Mouse (Mus musculus): ENCODE measurements around the gene Gpc3. TPM values are rescaled to one million over a fixed set of nuclear protein-coding genes. Genes with fewer than 3 reads are reported as not detected.

Gpc3 gene
- polyA plus RNA-seq (2012; ENCODE audit: insufficient read depth, insufficient read length, missing spikeins) = 0.36 TPM in 1 of 2 replicates, not detected in the other

DNA sequence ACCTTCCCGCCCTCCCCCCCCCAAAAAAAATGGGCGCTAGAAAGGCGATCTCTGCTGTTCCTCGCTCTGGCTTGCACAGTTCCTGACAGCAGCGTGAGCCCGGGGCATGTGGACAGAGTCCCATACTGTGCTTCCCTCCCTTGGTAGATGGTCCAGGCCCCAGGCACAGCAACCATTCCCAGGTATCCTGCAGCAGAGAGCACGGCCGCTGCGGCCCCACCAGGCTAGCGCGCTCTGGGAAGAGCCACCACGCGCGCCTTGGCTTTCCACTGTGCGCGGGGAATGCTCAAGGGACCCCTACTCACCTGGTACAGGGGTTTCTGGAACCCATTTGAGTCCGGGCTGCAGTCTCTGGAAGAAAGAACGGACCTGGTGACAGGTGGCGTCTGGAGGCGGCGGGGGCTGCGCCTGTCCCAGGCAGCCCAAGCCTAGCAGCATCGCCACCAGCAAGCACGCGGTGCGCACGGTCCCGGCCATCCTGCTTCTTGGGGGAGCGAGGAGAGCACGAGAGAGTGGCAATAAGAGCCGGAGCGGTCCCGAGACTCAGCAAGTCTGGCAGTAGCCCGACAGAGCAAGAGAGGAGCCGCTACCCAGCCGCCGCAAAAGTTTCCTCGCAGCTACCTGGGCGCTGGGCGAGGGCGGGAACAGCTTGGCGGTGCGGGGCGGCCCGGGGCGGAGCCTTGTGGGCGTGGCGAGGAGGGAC is at the start of gene Gpc3:
Gpc3 (minus strand) TSS at position 623 of the 703 bp plus-strand sequence.
- no peak within 1 kb of the TSS for H3K4me3 ChIP-seq (ENCODE audit: insufficient read depth, low read length)
- H3K27ac ChIP-seq (ENCODE audit: insufficient read depth, low read depth, low read length) = no peak within 1 kb of the TSS
- H3K4me1 ChIP-seq (ENCODE audit: control insufficient read depth, insufficient read depth, low read length) = no peaks in the 10 kb centered on the region
- no peak for TF ChIP-seq POLR2A (IDR thresholded peaks at IDR 0.05; ENCODE audit: borderline replicate concordance, low read depth, low read length)
- TF ChIP-seq CTCF (IDR thresholded peaks at IDR 0.05; ENCODE audit: low read depth, low read length) = no peak

- no peak overlapping the region for H3K4me3 ChIP-seq (ENCODE audit: insufficient read depth, low read length)
- H3K27ac ChIP-seq (ENCODE audit: insufficient read depth, low read depth, low read length) = no peak overlapping the region
- H3K4me1 ChIP-seq (ENCODE audit: control insufficient read depth, insufficient read depth, low read length) = no peaks in the 10 kb centered on the region
- TF ChIP-seq POLR2A (IDR thresholded peaks at IDR 0.05; ENCODE audit: borderline replicate concordance, low read depth, low read length) (no peak), CTCF (IDR thresholded peaks at IDR 0.05; ENCODE audit: low read depth, low read length) (no peak)
Observed at GRCm38 (mm10) chrX:52651975-52652374, 38.2 kb upstream of the Gpc3 start.

GRCm38 (mm10) chrX:52651472-52651948 is 37.8 kb upstream of the Gpc3 start:
- no peaks in the 10 kb centered on the region for H3K4me1 ChIP-seq (ENCODE audit: control insufficient read depth, insufficient read depth, low read length)
- H3K4me3 ChIP-seq (ENCODE audit: insufficient read depth, low read length) = no peak overlapping the region
- TF ChIP-seq POLR2A (IDR thresholded peaks at IDR 0.05; ENCODE audit: borderline replicate concordance, low read depth, low read length) (no peak), CTCF (IDR thresholded peaks at IDR 0.05; ENCODE audit: low read depth, low read length) (no peak)
- H3K27ac ChIP-seq (ENCODE audit: insufficient read depth, low read depth, low read length) = no peak overlapping the region

- Histone ChIP-seq H3K4me1 (ENCODE audit: control insufficient read depth, insufficient read depth, low read length) (no peaks in the 10 kb centered on the region), H3K4me3 (ENCODE audit: insufficient read depth, low read length) (no peak overlapping the region), H3K27ac (ENCODE audit: insufficient read depth, low read depth, low read length) (no peak overlapping the region)
- no peak for TF ChIP-seq CTCF (IDR thresholded peaks at IDR 0.05; ENCODE audit: low read depth, low read length)
- no peak for TF ChIP-seq POLR2A (IDR thresholded peaks at IDR 0.05; ENCODE audit: borderline replicate concordance, low read depth, low read length)
Observed at GRCm38 (mm10) chrX:52648910-52649785, 35.4 kb upstream of the Gpc3 start.

- Histone ChIP-seq H3K27ac (ENCODE audit: insufficient read depth, low read depth, low read length) (no peak overlapping the region), H3K4me1 (ENCODE audit: control insufficient read depth, insufficient read depth, low read length) (no peaks in the 10 kb centered on the region), H3K4me3 (ENCODE audit: insufficient read depth, low read length) (no peak overlapping the region)
- TF ChIP-seq POLR2A (IDR thresholded peaks at IDR 0.05; ENCODE audit: borderline replicate concordance, low read depth, low read length) (no peak), CTCF (IDR thresholded peaks at IDR 0.05; ENCODE audit: low read depth, low read length) (no peak)
Observed at GRCm38 (mm10) chrX:52644393-52644792, 30.6 kb upstream of the Gpc3 start.

DNA sequence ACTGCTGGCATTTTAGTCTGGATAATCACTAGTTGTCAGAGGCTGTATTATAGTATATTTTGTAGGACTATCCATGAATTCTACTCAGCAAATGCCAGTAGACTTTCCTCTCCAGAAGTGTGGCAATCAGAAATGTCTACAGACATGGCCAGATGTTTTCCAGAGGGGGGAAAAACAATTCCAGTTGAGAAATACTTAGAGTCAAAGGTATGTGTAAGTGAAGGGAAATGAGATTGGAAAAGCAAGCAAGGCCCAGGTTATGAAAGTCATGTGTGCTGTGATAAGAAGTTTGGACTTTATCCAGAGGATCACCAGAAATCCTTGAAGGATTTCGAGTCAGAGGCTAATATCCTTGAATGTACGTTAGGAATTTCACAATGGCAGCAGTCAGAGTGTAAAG is 29.6 kb upstream of the Gpc3 start:
- Histone ChIP-seq H3K27ac (ENCODE audit: insufficient read depth, low read depth, low read length) (no peak overlapping the region), H3K4me1 (ENCODE audit: control insufficient read depth, insufficient read depth, low read length) (no peaks in the 10 kb centered on the region), H3K4me3 (ENCODE audit: insufficient read depth, low read length) (no peak overlapping the region)
- no peak for TF ChIP-seq CTCF (IDR thresholded peaks at IDR 0.05; ENCODE audit: low read depth, low read length)
- no peak for TF ChIP-seq POLR2A (IDR thresholded peaks at IDR 0.05; ENCODE audit: borderline replicate concordance, low read depth, low read length)

- no peak overlapping the region for H3K4me3 ChIP-seq (ENCODE audit: insufficient read depth, low read length)
- no peaks in the 10 kb centered on the region for H3K4me1 ChIP-seq (ENCODE audit: control insufficient read depth, insufficient read depth, low read length)
- TF ChIP-seq CTCF (IDR thresholded peaks at IDR 0.05; ENCODE audit: low read depth, low read length) = no peak
- no peak for TF ChIP-seq POLR2A (IDR thresholded peaks at IDR 0.05; ENCODE audit: borderline replicate concordance, low read depth, low read length)
- no peak overlapping the region for H3K27ac ChIP-seq (ENCODE audit: insufficient read depth, low read depth, low read length)
Observed at GRCm38 (mm10) chrX:52642126-52642525, 28.4 kb upstream of the Gpc3 start.

- no peaks in the 10 kb centered on the region for H3K4me1 ChIP-seq (ENCODE audit: control insufficient read depth, insufficient read depth, low read length)
- no peak for TF ChIP-seq CTCF (IDR thresholded peaks at IDR 0.05; ENCODE audit: low read depth, low read length)
- no peak for TF ChIP-seq POLR2A (IDR thresholded peaks at IDR 0.05; ENCODE audit: borderline replicate concordance, low read depth, low read length)
- H3K27ac ChIP-seq (ENCODE audit: insufficient read depth, low read depth, low read length) = no peak overlapping the region
- H3K4me3 ChIP-seq (ENCODE audit: insufficient read depth, low read length) = no peak overlapping the region
Observed at GRCm38 (mm10) chrX:52637419-52637818, 23.7 kb upstream of the Gpc3 start.

DNA sequence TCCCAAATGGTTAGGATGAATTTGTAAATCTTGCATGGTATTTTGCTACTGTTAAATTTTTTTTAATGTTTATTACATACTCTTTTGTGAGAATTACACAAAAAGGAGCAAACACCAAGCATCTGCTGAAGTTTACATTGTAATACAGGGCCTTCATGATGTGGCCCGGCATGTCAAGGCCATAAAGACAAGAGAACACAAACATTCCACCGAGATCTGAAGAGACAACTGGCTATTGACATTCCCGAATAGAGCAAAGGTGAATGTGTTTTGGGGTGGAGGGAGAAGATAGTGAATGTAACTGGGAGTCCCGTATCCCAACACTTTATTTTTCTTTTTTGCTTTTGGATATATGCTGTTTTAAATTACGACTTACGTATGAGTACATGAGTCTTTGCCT is 20.2 kb upstream of the Gpc3 start:
- H3K27ac ChIP-seq (ENCODE audit: insufficient read depth, low read depth, low read length) = no peak overlapping the region
- no peak overlapping the region for H3K4me3 ChIP-seq (ENCODE audit: insufficient read depth, low read length)
- no peaks in the 10 kb centered on the region for H3K4me1 ChIP-seq (ENCODE audit: control insufficient read depth, insufficient read depth, low read length)
- TF ChIP-seq POLR2A (IDR thresholded peaks at IDR 0.05; ENCODE audit: borderline replicate concordance, low read depth, low read length) (no peak), CTCF (IDR thresholded peaks at IDR 0.05; ENCODE audit: low read depth, low read length) (no peak)
